Mouse (Mus musculus) CD4-positive, CD25-positive, alpha-beta regulatory T cell (primary cell): ENCODE measurements around the gene Ms4a12. TPM values are rescaled to one million over a fixed set of nuclear protein-coding genes. Genes with fewer than 3 reads are reported as not detected.

Source experiments
- polyA plus RNA-seq: library from polyadenylated mRNA; unstranded; fragments of 100-300 nt; shearing (Covaris generic); gene quantifications from one replicate; pipeline ENCODE4 v1.2.1, GENCODE M21; 2017

Gene Ms4a12
- polyA plus RNA-seq, result not detected

DNA sequence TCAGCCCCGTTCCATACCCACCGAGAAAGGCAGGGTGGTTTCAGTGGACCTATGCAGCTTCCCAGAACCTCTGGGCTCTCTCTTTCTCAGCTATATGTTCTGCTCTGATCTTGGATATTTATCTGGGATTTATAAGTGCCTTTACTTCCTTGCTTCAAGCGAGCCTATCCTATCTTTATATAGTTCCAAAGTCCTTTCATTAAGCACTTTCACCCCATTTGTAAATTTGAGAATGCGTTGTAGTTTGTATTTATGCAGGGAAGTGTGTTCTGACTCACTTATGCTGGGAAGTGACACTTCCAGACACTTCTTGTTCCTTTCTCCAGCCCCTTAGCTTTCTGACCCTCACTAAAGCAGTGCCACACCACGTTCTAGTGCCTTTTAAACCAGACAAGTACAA lies at the start of gene Ms4a12:
Gene Ms4a12 (minus strand): TSS at position 101 of the 400 bp plus-strand sequence.

DNA sequence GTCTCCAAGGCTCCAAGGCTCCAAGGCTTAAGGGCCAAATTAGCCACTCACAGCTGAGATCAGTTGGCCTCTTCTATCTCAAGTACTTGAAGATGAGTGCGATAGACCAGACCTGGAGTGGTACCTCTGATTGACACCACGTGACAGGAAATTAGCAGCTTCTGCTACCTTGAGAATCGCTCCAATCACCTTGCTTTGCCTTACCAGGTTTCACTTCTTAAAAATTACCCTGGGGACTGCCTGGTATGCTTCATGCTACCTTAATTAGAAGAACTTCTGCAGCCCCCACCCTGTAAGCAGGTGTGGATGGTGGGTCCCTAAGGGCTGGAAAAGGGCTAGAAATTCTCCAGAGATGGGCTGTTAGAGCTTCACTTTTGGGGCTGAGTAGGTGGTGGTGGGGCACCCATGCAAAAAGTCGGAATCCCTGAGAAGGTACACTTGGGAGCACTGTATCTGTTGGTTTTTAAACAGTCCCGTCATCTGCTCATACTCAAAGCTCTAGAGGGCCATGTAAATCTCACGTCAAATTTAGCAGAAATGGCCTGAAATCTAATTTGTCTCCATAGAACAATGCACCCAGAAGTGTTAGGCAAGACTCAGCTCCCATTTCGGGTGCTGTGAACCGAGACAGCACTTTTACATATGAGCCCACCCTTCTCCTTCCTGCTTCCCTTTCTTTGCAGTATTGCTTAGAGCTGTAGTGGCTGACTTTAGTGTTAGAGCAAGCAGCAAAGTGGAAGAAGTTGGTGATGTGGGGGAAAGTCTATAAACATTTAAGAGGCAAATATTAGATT lies 34.0 kb upstream of the Ms4a12 start, which contains the start of gene Ms4a1:
Gene Ms4a1 (minus strand): TSS at position 190 of the 794 bp plus-strand sequence.

DNA sequence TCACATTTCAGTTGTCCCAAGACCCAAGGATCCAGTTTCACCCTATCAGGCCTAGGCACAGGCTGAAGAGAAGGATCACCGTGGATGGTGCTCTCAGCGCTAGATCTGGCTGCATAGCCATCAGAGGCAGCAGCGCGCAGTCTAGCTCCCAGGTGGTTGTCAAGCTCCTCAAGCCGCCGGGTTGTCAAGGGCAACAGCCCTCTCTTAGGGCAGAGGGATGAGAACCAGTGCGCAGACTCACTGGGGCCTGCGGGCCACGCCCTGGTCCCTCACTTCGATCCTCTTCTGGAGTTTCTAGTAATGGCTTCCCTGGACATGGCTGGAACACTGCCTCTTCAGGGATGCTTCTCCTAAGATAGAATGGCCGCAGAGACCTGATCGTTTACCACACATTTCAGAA lies 35.7 kb downstream of the Ms4a12 start, which contains the start of gene Ms4a13:
Gene Ms4a13 (minus strand): TSS at position 192 of the 400 bp plus-strand sequence.

DNA sequence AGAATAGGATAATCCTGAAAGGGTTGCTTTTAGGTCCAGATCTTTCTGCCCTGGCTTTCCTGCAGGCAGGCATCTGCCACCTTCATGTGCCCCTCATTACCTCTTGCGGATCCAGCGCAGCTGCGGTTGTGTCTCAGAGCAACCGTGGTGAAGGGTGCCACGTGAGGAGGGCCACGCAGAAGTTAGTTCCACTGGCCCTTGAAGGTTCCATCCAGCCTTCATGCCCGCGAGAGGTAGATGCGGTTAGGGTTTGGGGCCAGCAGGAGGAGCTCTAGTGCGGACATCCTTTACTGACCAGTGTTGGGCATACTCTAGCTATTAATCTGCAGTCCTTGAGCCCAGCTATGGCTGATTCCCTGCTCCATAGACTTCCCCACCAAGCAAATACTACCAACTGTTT lies 67.1 kb downstream of the Ms4a12 start, which contains the start of gene 1700025F22Rik:
Gene 1700025F22Rik (minus strand): TSS at position 149 of the 400 bp plus-strand sequence.

Other genes with a start within 250 kb of the Ms4a12 start
- 0.13 TPM for gene Ms4a15, start 239.2 kb downstream of the Ms4a12 start, polyA plus RNA-seq
- not detected for gene Ms4a18, start 214.4 kb downstream of the Ms4a12 start, polyA plus RNA-seq
- gene Ms4a8a, start 151.3 kb downstream of the Ms4a12 start, polyA plus RNA-seq, result 0.37 TPM
- gene 1700017D01Rik, start 101.6 kb downstream of the Ms4a12 start, polyA plus RNA-seq, result not detected
- not detected for gene 1700025F22Rik, start 67.1 kb downstream of the Ms4a12 start, polyA plus RNA-seq
- not detected for gene Ms4a13, start 35.7 kb downstream of the Ms4a12 start, polyA plus RNA-seq
- 2.6 TPM for gene Ms4a1, start 33.8 kb upstream of the Ms4a12 start, polyA plus RNA-seq
- gene Ms4a5, start 51.4 kb upstream of the Ms4a12 start, polyA plus RNA-seq, result not detected
- gene Ms4a14, start 82.0 kb upstream of the Ms4a12 start, polyA plus RNA-seq, result 0.07 TPM
- 0.28 TPM for gene Ms4a7, start 103.7 kb upstream of the Ms4a12 start, polyA plus RNA-seq
- 1.1 TPM for gene Ms4a4a, start 143.1 kb upstream of the Ms4a12 start, polyA plus RNA-seq
- gene Ms4a4c, start 172.3 kb upstream of the Ms4a12 start, polyA plus RNA-seq, result 88.3 TPM
- gene Ms4a4b, start 211.1 kb upstream of the Ms4a12 start, polyA plus RNA-seq, result 3,157 TPM
- 11.8 TPM for gene Ms4a6c, start 236.9 kb upstream of the Ms4a12 start, polyA plus RNA-seq